Mouse (Mus musculus): ENCODE measurements around the gene Rftn2.

GRCm38 (mm10) chr1:55211081-55211480, 15.5 kb downstream of the Rftn2 start:
- TF ChIP-seq MAFK (IDR thresholded peaks at IDR 0.05; ENCODE audit: insufficient read depth, low read depth, low read length): no peak
- no peak for TF ChIP-seq ZNF384 (IDR thresholded peaks at IDR 0.05; ENCODE audit: low read depth, low read length)
- TF ChIP-seq HCFC1 (IDR thresholded peaks at IDR 0.05; ENCODE audit: borderline replicate concordance, insufficient read depth, low read length): no peak
- no peak for TF ChIP-seq ZC3H11A (IDR thresholded peaks at IDR 0.05; ENCODE audit: borderline replicate concordance, low read depth, low read length)
- no peak for TF ChIP-seq CHD2 (IDR thresholded peaks at IDR 0.05; ENCODE audit: low read depth, low read length)

All from ES-E14 (cell line).